Mouse (Mus musculus) heart, embryonic 14.5 days (tissue): Measurements from ENCODE around the gene Cracr2b. TPM values are rescaled to one million over a fixed set of nuclear protein-coding genes. Genes with fewer than 3 reads are reported as not detected.

Source experiments
- ATAC-seq: fragments of 200-750 bp; cut with Nextera tagmentation; 2 replicates; pipeline ENCODE4 v1.8.0; 2017; ENCODE audit warnings: low read depth, moderate TSS enrichment; ENCODE audit not compliant: insufficient number of reproducible peaks, insufficient read depth, low FRiP score
- H3K27ac ChIP-seq, 2 experiments: fragments of 200-500 bp in 1 of 2; fragments of 300-500 bp in 1 of 2; sonication (generic) in 1 of 2; replicated peaks in 1 of 2; 2 replicates each; pipeline ENCODE4 v1.5.1; 2012 to 2014; ENCODE audit warnings: low read depth in 2 of 2, low read length in 2 of 2, control low read depth in 1 of 2, mild to moderate bottlenecking in 1 of 2, mixed read lengths in 1 of 2; ENCODE audit not compliant: control insufficient read depth in 1 of 2, insufficient read depth in 1 of 2
- H3K27me3 ChIP-seq: fragments of 300-500 bp; sonication (generic); 2 replicates; pipeline ENCODE4 v1.6.1; 2014; ENCODE audit warnings: mild to moderate bottlenecking, low read length, control low read depth; ENCODE audit not compliant: control insufficient read depth, insufficient read depth
- H3K36me3 ChIP-seq: fragments of 300-500 bp; sonication (generic); 2 replicates; pipeline ENCODE4 v1.6.1; 2014; ENCODE audit warnings: mild to moderate bottlenecking, control low read depth, low read length, mixed read lengths; ENCODE audit not compliant: control insufficient read depth, insufficient read depth
- H3K4me1 ChIP-seq, 2 experiments: fragments of 200-500 bp in 1 of 2; fragments of 300-500 bp in 1 of 2; sonication (generic) in 1 of 2; 2 replicates each; pipeline ENCODE4 v1.6.1; 2012 to 2014; ENCODE audit warnings: low read length in 2 of 2, control low read depth in 1 of 2, mixed read lengths in 1 of 2; ENCODE audit not compliant: control insufficient read depth in 2 of 2, insufficient read depth in 2 of 2
- H3K4me2 ChIP-seq: fragments of 300-500 bp; sonication (generic); 2 replicates; pipeline ENCODE4 v1.6.1; 2014; ENCODE audit warnings: mild to moderate bottlenecking, low read length
- H3K4me3 ChIP-seq, 2 experiments: fragments of 200-500 bp in 1 of 2; fragments of 300-500 bp in 1 of 2; sonication (generic) in 1 of 2; 2 replicates each; pipeline ENCODE4 v1.5.1; 2012 to 2014; ENCODE audit warnings: low read length in 2 of 2, mild to moderate bottlenecking in 2 of 2, control low read depth in 1 of 2, low read depth in 1 of 2, moderate library complexity in 1 of 2; ENCODE audit not compliant: control insufficient read depth in 1 of 2, insufficient read depth in 1 of 2
- H3K9ac ChIP-seq: fragments of 300-500 bp; sonication (generic); 2 replicates; pipeline ENCODE4 v1.6.1; 2014; ENCODE audit warnings: mild to moderate bottlenecking, low read length
- H3K9me3 ChIP-seq: fragments of 300-500 bp; sonication (generic); 2 replicates; pipeline ENCODE4 v1.6.1; 2016; ENCODE audit warnings: low read length, control low read depth; ENCODE audit not compliant: control insufficient read depth
- WGBS: fragments of 180-500 bp; shearing (Covaris S2); extraction: QIAGEN DNeasy Blood & Tissue Kit; methylation state at CpG from one replicate; pipeline ENCODE4 v1.1.7; 2014; 5-methylcytosine and 5-hydroxymethylcytosine counted together
- polyA plus RNA-seq: library from polyadenylated mRNA; unstranded; fragments of >200 nt; fragmentation: Nextera tagmentation; extraction: Ambion mirVana; gene quantifications from 2 replicates; pipeline ENCODE4 v1.2.1, GENCODE M21; 2014

Cracr2b gene
- 20.4 and 25.6 TPM in 2 replicates for polyA plus RNA-seq

DNA sequence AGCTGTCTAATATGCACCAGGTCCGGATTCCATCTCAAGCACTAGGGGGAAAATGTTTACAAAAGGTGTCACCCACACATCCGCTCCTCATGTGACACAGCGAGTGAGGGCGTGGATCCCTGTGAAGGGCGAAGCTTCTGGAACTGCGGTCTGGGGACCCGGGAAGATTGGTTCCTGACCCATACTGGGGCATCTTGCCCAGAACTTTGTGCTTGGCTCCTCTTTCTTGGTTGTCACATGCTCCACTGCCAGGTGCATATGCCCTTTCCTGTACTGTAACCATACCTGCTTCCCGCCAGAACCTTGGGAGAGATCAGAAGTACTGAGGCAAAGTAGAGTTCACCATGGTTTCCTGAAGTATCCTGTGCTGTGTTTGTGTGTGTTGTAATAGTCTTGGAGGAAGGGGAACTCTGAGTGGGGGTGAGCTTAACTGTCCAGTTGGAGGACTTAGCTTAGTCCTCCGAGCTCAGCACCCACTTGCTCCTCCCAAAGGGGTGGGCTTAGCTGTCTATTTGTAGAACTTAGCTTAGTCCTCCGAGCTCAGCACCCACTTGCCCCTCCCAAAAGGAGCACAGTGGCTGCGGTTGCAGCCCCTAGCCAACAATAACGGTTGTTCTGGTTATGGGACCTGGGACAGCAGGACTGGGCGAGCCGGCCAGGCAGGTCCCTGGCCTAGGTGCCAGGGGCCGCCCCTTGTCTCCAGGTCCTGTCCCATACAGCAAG is at the start of gene Cracr2b:
Cracr2b (plus strand) TSS at position 704 of the 723 bp plus-strand sequence.
- H3K27ac ChIP-seq: peak within 1 kb of the TSS in 1 of 2 experiments; percentile 44; a peak in 2 of 4 replicates
- peak within 1 kb of the TSS; percentile 97 for H3K4me2 ChIP-seq
- peak within 1 kb of the TSS; percentile 57 to 61 for H3K4me3 ChIP-seq
- H3K9ac ChIP-seq: peak within 1 kb of the TSS; percentile 77
- peaks cover 25% of the 10 kb centered on the region for H3K36me3 ChIP-seq
- WGBS: 73% methylated on average over 15 of the region's 15 CpGs
- peaks cover 21 to 42% of the 10 kb centered on the region in 2 experiments; a peak in 3 of 4 replicates for H3K4me1 ChIP-seq
- H3K27me3 ChIP-seq: peaks cover 30% of the 10 kb centered on the region
- H3K9me3 ChIP-seq: no peaks in the 10 kb centered on the region
- ATAC-seq: no peak

DNA sequence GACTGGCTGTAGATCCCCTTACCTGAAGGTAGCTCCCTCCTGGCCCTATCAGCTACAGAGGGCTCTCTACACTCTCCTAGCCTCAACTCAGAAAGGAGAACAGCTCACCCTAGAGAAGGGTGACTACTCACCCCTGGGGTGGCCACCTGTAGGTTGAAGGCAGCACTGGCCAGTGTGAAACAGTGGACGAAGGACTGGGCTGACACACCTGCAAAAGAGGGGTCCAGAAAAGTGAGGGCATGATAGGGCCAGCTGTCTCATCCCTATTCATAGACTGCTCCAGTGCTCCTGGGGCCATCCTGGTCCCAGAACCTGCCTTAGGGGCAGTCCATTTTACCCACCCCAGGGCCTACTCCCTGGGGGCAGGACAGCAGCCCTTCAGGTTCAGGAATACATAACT is 49.2 kb upstream of the Cracr2b start:
- H3K4me1 ChIP-seq: peaks cover 2 to 10% of the 10 kb centered on the region in 2 experiments; a peak in 3 of 4 replicates
- H3K36me3 ChIP-seq: peaks cover 40% of the 10 kb centered on the region
- 88% methylated on average over 1 of the region's 1 CpGs for WGBS
- no peak overlapping the region for H3K9ac ChIP-seq
- H3K27me3 ChIP-seq: no peaks in the 10 kb centered on the region
- no peak overlapping the region for H3K27ac ChIP-seq
- no peak overlapping the region for H3K4me3 ChIP-seq
- no peak overlapping the region for H3K4me2 ChIP-seq
- H3K9me3 ChIP-seq: no peaks in the 10 kb centered on the region
- no peak for ATAC-seq

- ATAC-seq: 0 out of 2 replicates have a peak, but pooled peaks have one; percentile 1
- peak overlapping the region; percentile 94 for H3K4me2 ChIP-seq
- peak overlapping the region; percentile 93 for H3K9ac ChIP-seq
- H3K36me3 ChIP-seq: peaks cover 35% of the 10 kb centered on the region
- peak overlapping the region; percentile 76 to 80 for H3K27ac ChIP-seq
- H3K9me3 ChIP-seq: no peaks in the 10 kb centered on the region
- peak overlapping the region; percentile 82 to 86 for H3K4me3 ChIP-seq
- 6% methylated on average over 16 of the region's 16 CpGs for WGBS
- peaks cover 2 to 10% of the 10 kb centered on the region in 2 experiments; a peak in 3 of 4 replicates for H3K4me1 ChIP-seq
- no peaks in the 10 kb centered on the region for H3K27me3 ChIP-seq
These were observed 47.6 kb upstream of the Cracr2b start for GRCm38 (mm10) chr7:141413331-141413730.

DNA sequence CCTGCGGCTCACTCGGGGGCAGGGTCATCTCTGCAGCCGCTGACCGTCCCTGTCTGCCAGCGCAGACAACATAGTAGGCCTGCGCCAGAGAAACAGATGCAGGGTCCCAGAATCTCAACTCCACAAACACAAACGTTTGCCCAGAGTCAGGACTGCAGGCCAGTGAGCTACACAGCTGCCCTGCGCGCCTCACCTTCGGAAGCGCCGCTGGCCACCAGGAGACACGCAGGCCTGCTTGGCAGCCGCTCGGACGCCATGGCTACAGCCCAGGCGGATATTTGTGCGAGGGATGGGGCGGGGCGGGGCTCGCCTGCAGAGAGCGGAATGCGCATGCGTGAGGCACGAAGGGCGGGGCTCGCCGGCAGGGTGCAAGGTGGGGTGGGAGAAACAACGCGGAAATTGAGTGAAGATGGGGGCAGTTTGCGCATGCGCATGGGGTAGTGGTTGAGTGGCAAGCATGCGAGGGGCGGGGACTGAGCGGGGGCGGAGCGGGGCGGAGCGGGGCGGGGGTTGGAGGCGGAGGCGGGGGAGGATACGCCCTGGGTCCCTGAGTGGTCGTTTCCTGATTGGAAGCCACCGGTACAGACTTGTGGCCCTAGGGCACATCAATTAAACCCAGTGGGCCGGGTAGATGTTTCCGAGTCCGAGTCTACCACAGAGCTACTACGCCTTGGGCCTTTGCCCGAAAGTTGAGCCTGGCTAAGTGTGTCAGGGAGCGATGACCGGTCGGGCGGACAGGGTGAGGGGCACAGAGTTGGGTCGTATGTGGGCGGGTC is 46.9 kb upstream of the Cracr2b start, which contains the start of gene Gatd1:
Gatd1 (minus strand) TSS at position 328 of the 776 bp plus-strand sequence.
- under 1% methylated on average over 49 of the region's 56 CpGs for WGBS
- Histone ChIP-seq H3K4me3 (peak within 1 kb of the TSS; percentile 82 to 86), H3K27me3 (no peaks in the 10 kb centered on the region), H3K36me3 (peaks cover 28% of the 10 kb centered on the region), H3K4me1 (peaks cover under 1 to 9% of the 10 kb centered on the region in 2 experiments; a peak in 3 of 4 replicates), H3K9me3 (no peaks in the 10 kb centered on the region), H3K27ac (peak within 1 kb of the TSS; percentile 80 to 81), H3K9ac (peak within 1 kb of the TSS; percentile 93), H3K4me2 (peak within 1 kb of the TSS; percentile 94)
- peak; percentile 93 for ATAC-seq

DNA sequence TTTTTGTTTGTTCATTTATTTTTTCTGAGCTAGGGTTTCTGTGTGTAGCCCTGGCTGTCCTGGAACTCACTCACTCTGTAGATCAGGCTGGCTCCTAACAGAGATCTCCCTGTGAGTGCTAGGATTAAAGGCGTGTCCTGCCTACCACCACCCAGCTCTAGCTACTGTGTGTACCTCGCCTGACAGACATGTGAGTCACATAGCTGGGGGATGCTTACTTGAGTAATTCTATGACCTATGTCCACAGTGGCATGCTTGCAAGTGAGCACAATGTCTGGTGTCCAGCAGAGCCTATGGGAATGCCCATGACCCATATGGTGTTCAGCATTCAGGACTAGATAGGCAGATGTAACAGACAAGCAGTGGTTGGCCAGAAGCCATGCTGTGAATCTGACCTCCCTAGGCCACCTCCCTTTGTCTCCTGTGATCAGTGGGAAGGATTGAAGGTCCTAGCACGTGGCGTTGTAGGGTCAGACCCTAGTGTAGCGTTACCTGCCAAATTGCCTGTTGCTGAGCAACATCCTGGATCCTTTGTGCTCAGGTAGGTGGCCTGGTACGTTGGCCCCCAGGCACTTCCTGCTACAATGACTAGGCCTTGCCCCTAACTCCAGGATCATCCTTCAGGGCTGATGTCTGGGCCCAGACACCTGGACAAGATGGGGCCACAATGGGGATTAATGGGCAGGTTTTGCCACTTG is 44.6 kb upstream of the Cracr2b start:
- Histone ChIP-seq H3K4me1 (peaks cover 0 to 6% of the 10 kb centered on the region in 2 experiments; a peak in 2 of 4 replicates), H3K9ac (no peak overlapping the region), H3K27me3 (no peaks in the 10 kb centered on the region), H3K36me3 (peaks cover 5% of the 10 kb centered on the region), H3K9me3 (no peaks in the 10 kb centered on the region), H3K27ac (no peak overlapping the region), H3K4me2 (no peak overlapping the region), H3K4me3 (no peak overlapping the region)
- 81% methylated on average over 6 of the region's 6 CpGs for WGBS
- no peak for ATAC-seq

DNA sequence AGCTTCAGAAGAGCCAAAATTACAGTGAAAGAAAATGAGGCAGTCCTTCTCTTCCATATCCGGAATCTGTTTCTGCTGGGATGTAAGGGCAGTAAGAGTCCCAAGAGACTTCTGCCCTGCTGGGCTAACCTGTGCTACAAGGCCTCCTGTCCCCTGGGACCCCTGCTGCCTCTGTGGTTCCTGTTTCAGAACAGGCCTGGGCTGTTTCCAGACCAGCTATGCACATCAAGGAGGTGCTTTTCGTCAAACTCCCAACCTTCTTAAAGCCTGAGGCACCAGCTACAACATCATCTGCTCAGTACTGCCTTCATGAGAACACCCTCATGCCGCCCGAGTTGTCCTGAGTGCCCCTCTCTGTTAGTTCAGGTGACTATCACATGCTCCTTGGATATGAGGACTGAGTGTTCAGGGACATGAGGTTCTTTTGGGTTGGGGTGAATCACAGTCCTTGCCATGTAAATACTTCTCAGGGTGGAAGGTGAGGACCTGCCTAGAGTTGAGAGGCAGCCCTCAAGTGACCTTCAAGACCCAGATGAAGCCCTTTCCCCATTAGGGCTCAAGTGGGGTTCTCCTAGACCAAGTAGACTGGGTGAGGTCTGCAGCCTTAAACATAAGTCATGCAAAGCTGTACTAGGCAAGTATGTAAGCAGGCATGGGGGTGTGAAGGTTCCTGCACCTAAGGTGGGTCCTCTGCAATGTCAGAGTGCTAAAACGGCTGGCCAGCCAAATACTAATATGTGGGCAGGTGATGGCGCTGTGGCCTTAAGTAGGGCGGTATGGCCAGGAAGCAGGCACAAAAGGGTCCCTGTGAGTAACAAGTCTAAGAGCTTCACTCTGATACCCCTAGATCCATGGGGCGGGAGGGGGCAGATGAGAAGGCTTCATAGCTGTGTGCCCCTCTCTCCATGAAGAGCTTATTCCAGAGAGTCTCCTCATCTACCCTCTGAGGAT is 42.9 kb upstream of the Cracr2b start:
- no peaks in the 10 kb centered on the region for H3K27me3 ChIP-seq
- no peak overlapping the region for H3K9ac ChIP-seq
- no peaks in the 10 kb centered on the region for H3K36me3 ChIP-seq
- H3K4me2 ChIP-seq: no peak overlapping the region
- no peak for ATAC-seq
- no peak overlapping the region for H3K27ac ChIP-seq
- H3K4me3 ChIP-seq: no peak overlapping the region
- WGBS: 63% methylated on average over 8 of the region's 8 CpGs
- H3K9me3 ChIP-seq: no peaks in the 10 kb centered on the region
- H3K4me1 ChIP-seq: peaks cover 0 to 3% of the 10 kb centered on the region in 2 experiments; a peak in 2 of 4 replicates
